Mouse (Mus musculus) heart, postnatal 25 days (tissue): Measurements from ENCODE around the gene Gm20390. TPM values are rescaled to one million over a fixed set of nuclear protein-coding genes. Genes with fewer than 3 reads are reported as not detected.
"Not testable (repeated sequence)": the region's sequence is repeated elsewhere in the genome, so short reads cannot be mapped to it uniquely, and the experiment has no call there.

Source experiments
- DNase-seq: peaks from one replicate; pipeline ENCODE4 v3.0.0; 2022; ENCODE audit warnings: low spot score
- intact Hi-C: fragments of 180-260 bp; cut with DNase I; formaldehyde crosslinking; loops from one replicate; pipeline ENCODE4 v1.15.1; 2025
- total RNA-seq, 2 experiments: library from RNA; stranded (reverse); gene quantifications; 2 replicates each; pipeline ENCODE4 v1.2.3; 2021

Gm20390 gene
- total RNA-seq, 2 experiments from 2014 or later = 15.9 to 21.2 TPM

DNA sequence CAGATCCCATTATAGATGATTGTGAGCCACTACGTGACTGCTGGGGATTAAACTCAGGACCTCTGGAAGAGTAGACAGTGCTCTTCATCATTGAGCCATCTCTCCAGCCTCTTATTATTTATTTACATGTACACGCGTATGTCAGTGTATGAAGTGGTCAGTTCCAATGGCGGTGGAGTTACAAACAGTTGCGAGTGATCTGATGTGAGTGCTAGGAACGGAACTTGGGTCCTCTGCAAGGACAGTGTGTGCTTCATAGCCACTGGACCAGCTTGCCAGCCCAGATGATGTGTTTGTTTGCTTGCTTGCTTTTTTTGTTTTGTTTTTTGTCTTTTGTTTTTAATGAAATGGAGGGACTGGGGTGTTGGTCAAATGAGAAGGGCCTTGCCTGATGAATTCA is 1.1 kb upstream of the Gm20390 start:
- no peak for DNase-seq
- intact Hi-C loops = loop anchor here (1.0 to 5.0 kb wide), 3 partner anchors 18 to 73 kb away; no protein-coding TSS in a partner anchor

- DNase-seq = no peak
- intact Hi-C loops = loop anchor here (1.0 to 5.0 kb wide), 4 partner anchors 19 to 118 kb away; no protein-coding TSS in a partner anchor
Observed at GRCm38 (mm10) chr11:93968848-93969128, 695 bp upstream of the Gm20390 start.

DNA sequence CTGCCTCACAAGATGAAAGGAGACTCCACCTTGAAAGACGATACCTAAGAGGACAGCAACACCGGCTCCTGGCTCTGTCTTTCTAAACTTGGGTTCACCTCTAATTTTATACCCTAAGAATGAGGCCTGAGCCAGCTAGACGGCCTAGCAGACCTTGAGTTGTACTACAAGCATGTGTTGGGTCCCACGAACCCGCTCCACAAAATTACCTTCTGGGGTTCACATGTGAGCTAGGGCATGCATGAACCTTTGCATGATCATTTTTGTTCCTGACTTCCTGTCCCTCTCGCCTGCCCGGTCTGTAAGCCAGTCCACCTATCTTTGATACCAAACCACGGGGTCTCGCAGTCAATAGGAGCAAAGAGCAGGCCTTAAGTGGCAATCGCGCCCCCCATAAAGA is 712 bp downstream of the Gm20390 start:
- intact Hi-C loops = loop anchor here (5.0 kb wide), 1 partner anchor 75 kb away; no protein-coding TSS in a partner anchor
- no peak for DNase-seq

DNA sequence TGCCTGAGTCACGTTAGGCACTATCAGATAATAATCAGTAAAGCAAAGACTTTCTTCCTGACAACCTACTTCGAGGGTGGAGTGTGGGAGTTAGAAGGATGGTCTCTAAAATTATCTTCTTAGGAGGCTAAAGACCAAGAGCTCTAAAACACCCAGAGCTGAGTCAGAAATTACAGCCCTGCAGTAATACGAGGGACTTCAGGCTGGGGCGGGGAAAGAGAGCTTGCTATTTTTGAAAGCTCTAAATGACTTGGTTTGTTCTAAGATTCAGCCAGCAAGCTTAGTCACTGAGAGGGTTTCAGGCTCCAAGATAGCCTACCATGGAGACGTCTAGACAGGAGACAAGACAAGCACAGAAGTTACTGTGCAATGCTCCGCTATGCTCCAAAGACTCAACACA is 2.7 kb downstream of the Gm20390 start:
- intact Hi-C loops = loop anchor here (5.0 kb wide), 1 partner anchor 77 kb away; no protein-coding TSS in a partner anchor
- no peak for DNase-seq

- intact Hi-C loops = no loop called here
- no peak for DNase-seq
Observed at GRCm38 (mm10) chr11:93963013-93963412, 5.1 kb downstream of the Gm20390 start.

DNA sequence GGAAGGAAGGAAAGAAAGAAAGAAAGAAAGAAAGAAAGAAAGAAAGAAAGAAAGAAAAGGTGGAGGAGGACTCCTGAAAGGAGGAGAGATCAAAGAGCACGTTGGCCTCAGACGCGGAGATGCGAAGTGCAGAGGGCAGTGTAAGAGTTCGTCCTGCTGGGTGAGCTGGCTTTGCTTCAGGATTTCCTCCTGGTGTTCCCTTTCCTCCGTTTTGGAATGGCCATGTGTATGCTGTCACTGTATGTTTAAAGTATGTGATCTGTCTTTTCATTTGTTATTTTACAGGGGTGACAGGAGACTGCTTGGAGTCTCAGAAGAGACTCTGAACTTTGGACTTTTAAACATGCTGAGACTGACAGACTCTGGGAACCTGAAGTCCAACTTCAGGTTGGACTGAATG is 6.6 kb downstream of the Gm20390 start:
- intact Hi-C loops = no loop called here
- DNase-seq = no peak

GRCm38 (mm10) chr11:93957746-93958145 is 10.3 kb downstream of the Gm20390 start:
- no peak for DNase-seq
- intact Hi-C loops = loop anchor here (5.0 kb wide), 1 partner anchor 40 kb away; the partner anchor contains the start of gene Spag9

- DNase-seq = no peak
- intact Hi-C loops = loop anchor here (5.0 kb wide), 1 partner anchor 40 kb away; the partner anchor contains the start of gene Spag9
Observed at GRCm38 (mm10) chr11:93957031-93957555, 11.0 kb downstream of the Gm20390 start.

GRCm38 (mm10) chr11:93956159-93956558 is 11.9 kb downstream of the Gm20390 start, which contains the start of gene Nme2:
Gene Nme2 (minus strand): TSS chr11:93956259.
- intact Hi-C loops = loop anchor here (5.0 kb wide), 1 partner anchor 41 kb away; the partner anchor contains the start of gene Spag9
- DNase-seq = no peak

DNA sequence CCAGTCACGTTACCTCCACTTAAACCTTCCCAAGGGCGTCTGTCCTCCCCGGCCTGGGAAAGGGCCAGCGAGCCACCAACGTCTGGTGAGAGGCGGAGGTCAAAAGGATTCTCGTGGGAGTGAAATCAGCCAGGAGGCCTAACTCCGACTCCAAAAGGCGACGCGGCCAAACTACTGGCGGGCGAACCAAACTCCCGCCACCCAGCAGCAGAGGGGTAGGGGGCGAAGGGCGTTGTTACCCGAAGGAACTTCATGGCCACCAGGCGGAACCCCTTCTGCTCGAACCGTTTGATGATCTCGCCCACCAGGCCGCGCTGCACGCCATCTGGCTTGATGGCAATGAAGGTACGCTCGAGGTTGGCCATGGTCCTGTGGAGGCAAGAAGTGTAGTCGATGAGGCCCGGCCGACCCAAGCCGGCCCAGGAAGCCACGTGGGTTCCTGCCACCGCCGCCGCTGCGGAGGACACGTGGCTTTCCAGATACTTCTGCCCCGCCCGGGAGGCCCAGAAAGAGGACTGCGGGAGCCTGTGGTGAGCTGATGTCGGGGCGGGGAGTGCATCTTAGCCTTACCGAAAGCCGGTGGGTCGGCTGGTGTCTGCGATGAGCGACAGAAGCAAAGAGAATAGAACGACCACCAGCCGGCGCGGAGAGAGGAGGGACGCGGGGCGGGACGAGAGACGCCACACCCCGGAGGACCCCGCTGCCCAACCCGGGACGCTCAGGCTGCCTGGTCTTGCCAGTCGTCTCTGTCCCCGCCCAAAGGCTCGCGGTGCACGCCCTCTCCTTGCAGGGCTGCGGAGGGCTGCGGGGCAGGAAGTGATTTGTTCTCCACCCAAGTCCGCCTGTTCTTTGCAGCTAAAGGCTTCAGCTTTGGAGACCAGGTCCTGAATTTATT is 12.6 kb downstream of the Gm20390 start:
- DNase-seq = peak; percentile 93
- intact Hi-C loops = loop anchor here (5.0 kb wide), 1 partner anchor 42 kb away; the partner anchor contains the start of gene Spag9

DNA sequence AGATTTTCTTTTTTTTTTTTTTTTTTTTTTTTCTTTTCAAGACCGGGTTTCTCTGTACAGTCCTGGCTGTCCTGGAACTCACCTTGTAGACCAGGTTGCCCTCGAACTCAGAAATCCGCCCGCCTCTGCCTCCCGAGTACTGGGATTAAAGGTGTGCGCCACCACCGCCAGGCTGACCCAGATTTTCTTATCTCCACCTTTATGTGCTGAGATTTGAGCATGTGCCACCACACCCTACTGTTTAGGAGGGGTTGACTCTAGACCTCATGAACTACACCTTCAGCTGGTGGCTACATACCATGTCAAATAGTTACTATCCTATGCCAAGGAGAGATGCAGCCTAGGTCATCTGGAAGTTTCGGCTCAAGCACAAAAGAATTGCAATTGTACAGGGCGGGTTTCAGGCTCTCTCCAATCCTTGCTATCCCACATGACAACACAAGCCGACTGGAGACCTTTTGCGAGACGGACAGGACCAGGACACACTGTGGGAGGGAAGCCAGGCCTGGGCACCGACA is 13.3 kb downstream of the Gm20390 start:
- intact Hi-C loops = loop anchor here (5.0 kb wide), 2 partner anchors 43 to 67 kb away; partner anchors contain the start of genes Mbtd1, Spag9 and Utp18
- DNase-seq = no peak

GRCm38 (mm10) chr11:93952376-93952775 is 15.7 kb downstream of the Gm20390 start:
- DNase-seq = no peak

DNA sequence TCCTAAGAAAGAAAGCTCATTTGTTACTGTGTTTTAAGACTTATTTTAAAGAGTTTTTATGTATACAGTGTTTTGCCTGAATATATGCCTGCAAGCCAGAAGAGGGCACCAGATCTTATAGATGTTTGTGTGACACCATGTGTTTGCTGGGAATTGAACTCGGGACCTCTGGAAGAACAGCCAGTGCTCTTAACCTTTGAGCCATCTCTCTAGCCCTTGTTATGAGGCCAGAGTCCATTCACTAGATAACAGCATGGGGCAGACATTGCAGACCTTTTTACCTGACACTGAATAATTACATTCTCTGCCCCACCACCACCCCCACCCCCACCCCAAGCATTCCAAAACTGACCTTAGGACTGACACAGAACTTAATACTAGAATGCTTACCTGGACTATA is 18.0 kb downstream of the Gm20390 start:
- DNase-seq = no peak
- intact Hi-C loops = loop anchor here (5.0 kb wide), 1 partner anchor 63 kb away; the partner anchor contains the start of genes Mbtd1 and Utp18

More at GRCm38 (mm10) chr11:93952376-93952775, 15.7 kb downstream of the Gm20390 start:
- intact Hi-C loops = loop anchor here (5.0 kb wide), 1 partner anchor 65 kb away; the partner anchor contains the start of genes Mbtd1 and Utp18

DNA sequence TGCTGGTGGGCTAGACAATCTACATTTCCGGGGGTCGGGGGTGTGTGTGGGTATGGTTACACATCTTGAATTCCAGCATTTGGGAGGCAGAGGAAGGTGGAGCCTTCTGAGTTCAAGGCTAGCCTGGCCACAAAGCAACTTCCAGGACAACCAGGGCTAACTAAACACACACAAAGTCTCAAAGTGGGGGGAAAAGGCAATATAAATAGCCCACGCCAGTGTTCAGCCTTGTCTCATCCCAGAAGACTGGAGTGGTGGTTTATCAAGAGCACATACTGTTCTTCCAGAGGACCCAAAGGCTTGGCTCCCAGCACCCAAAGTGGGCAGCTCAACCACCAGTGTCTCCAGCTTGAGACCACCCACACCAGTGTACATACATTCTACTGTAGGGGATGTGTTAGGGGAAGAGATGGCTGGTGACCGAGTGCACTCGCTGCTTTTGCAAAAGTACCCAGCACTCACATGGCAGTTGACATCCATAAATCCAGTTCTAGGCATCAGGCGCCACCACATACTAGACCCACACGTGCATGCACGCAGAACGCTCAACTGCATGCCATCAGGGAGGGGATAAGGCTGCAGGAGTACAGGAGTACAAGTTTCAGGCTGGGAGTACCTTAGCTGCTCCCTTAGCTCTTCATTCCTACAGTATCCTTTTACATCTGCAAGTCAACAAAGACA is 19.1 kb downstream of the Gm20390 start:
- no peak for DNase-seq
- intact Hi-C loops = no loop called here

GRCm38 (mm10) chr11:93944986-93945385 is 23.1 kb downstream of the Gm20390 start:
- intact Hi-C loops = no loop called here
- DNase-seq = no peak

- intact Hi-C loops = no loop called here
- DNase-seq = no peak
Observed at GRCm38 (mm10) chr11:93940906-93941305, 27.2 kb downstream of the Gm20390 start.

DNA sequence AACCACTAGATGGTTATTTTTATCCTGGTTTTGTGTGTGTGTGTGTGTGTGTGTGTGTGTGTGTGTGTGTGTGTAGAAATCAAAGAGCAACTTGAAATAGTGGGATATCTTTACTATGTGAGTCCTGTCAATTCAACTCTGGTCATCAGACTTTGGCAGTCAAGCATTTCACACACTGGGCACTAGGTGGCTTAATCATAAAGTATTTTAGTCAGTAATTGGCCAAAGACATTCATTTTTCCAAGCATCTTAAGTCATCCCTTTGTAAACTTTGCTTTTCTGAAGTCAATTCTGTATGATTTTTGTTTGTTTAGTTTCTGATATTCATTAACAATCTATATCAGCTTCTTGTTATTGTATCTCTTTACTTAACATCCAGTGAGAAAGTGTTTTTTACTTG is 39.0 kb downstream of the Gm20390 start:
- intact Hi-C loops = no loop called here
- DNase-seq = no peak

- DNase-seq, intact Hi-C loops: not testable (repeated sequence)
Observed at GRCm38 (mm10) chr11:93915019-93915418, 53.1 kb downstream of the Gm20390 start.

GRCm38 (mm10) chr11:93911603-93912002 is 56.5 kb downstream of the Gm20390 start:
- intact Hi-C loops = no loop called here

GRCm38 (mm10) chr11:93908829-93909228 is 59.3 kb downstream of the Gm20390 start:
- no peak for DNase-seq
- intact Hi-C loops = no loop called here

More at GRCm38 (mm10) chr11:93911603-93912002, 56.5 kb downstream of the Gm20390 start:
- no peak for DNase-seq
